In genomic region chr6:31692024-31692423, GRCm38 (mm10) we compare ENCODE assay signal across 14 mouse cellular contexts.
"Had no signal": no experiment of that assay in that cellular context is flagged by ENCODE, and none has a peak within 500 bp of the region (broad histone marks: within the 10 kb centered on the region; RNA-seq: fewer than 3 reads in every experiment).

No protein-coding gene starts in this region.

- DNase-seq: cerebellum, adult 8-10 months; cerebellum, adult 9-10 months; cerebellum, adult 9-11 months; cerebellum, postnatal 14 days; cerebellum, postnatal 25 days; cerebellum, postnatal 36 days; embryo, embryonic 11 days; forebrain, postnatal 0 days; gastrocnemius, adult 2 months; gastrocnemius, postnatal 10 days; gastrocnemius, postnatal 14 days; gastrocnemius, postnatal 25 days; gastrocnemius, postnatal 36 days; heart, adult 2 months had no signal
